Mouse (Mus musculus): ENCODE results near the gene Atp2a3.

GRCm38 (mm10) chr11:72951137-72952000, 9.6 kb upstream of the Atp2a3 start:
- TF ChIP-seq EP300 (IDR thresholded peaks at IDR 0.05) = no peak
- TF ChIP-seq CTCF (IDR thresholded peaks at IDR 0.05) = no peak
